Mouse (Mus musculus) heart, postnatal 0 days (tissue): ENCODE measurements around the gene Akap8. TPM values are rescaled to one million over a fixed set of nuclear protein-coding genes. Genes with fewer than 3 reads are reported as not detected.
A peak's percentile ranks its signal among the peaks of the same experiment; 100 is the strongest.

Experiments used
- ATAC-seq: fragments of 200-750 bp; cut with Nextera tagmentation; 2 replicates; pipeline ENCODE4 v1.8.0; 2017; ENCODE audit warnings: low read depth, moderate number of reproducible peaks, moderate library complexity; ENCODE audit not compliant: insufficient read depth
- DNase-seq: peaks from one replicate; pipeline ENCODE4 v3.0.0-alpha.2; 2016; ENCODE audit warnings: low spot score
- H3K27ac ChIP-seq: fragments of 300-500 bp; sonication (generic); 2 replicates; pipeline ENCODE4 v1.5.1; 2014; ENCODE audit warnings: low read depth, mild to moderate bottlenecking
- H3K27me3 ChIP-seq: fragments of 300-500 bp; sonication (generic); 2 replicates; pipeline ENCODE4 v1.6.1; 2014; ENCODE audit warnings: low read length, mixed read lengths; ENCODE audit not compliant: control insufficient read depth, insufficient read depth
- H3K36me3 ChIP-seq: fragments of 300-500 bp; sonication (generic); replicated peaks from 2 replicates; pipeline ENCODE4 v1.6.1; 2014; ENCODE audit warnings: low read length, mixed read lengths; ENCODE audit not compliant: control insufficient read depth, insufficient read depth
- H3K4me1 ChIP-seq: fragments of 300-500 bp; sonication (generic); 2 replicates; pipeline ENCODE4 v1.6.1; 2014; ENCODE audit warnings: antibody characterized with exemption; ENCODE audit not compliant: control insufficient read depth, insufficient read depth
- H3K4me2 ChIP-seq: fragments of 300-500 bp; sonication (generic); 2 replicates; pipeline ENCODE4 v1.6.1; 2014; ENCODE audit warnings: low read depth, mild to moderate bottlenecking, low read length, moderate library complexity
- H3K4me3 ChIP-seq: fragments of 300-500 bp; sonication (generic); 2 replicates; pipeline ENCODE4 v1.5.1; 2014; ENCODE audit warnings: low read depth, low read length
- H3K9ac ChIP-seq: fragments of 300-500 bp; sonication (generic); replicated peaks from 2 replicates; pipeline ENCODE4 v1.6.1; 2014; ENCODE audit warnings: low read depth, low read length, mixed read lengths
- H3K9me3 ChIP-seq: fragments of 300-500 bp; sonication (generic); replicated peaks from 2 replicates; pipeline ENCODE4 v1.6.1; 2016; ENCODE audit warnings: low read length; ENCODE audit not compliant: control insufficient read depth
- CTCF ChIP-seq: IDR thresholded peaks from 2 replicates; pipeline ENCODE4 v1.5.1; 2016; ENCODE audit warnings: antibody characterized with exemption, control low read depth, low read depth
- EP300 ChIP-seq: IDR thresholded peaks from 2 replicates; pipeline ENCODE4 v1.6.1; 2016; ENCODE audit warnings: antibody characterized with exemption, low read depth
- whole genome bisulfite sequencing: fragments of 180-500 bp; shearing (Covaris S2); extraction: QIAGEN DNeasy Blood & Tissue Kit; methylation state at CpG from one replicate; pipeline ENCODE4 v1.1.7; 2014; 5-methylcytosine and 5-hydroxymethylcytosine counted together
- polyA plus RNA-seq: library from polyadenylated mRNA; unstranded; fragments of >200 nt; fragmentation: Nextera tagmentation; extraction: Ambion mirVana; gene quantifications from 2 replicates; pipeline ENCODE4 v1.2.1, GENCODE M21; 2015
- total RNA-seq: library from RNA; depleted of rRNA; stranded (reverse); fragments of >200 nt; gene quantifications from 2 replicates; pipeline ENCODE4 v1.2.3, GENCODE M21; 2014; ENCODE audit warnings: low replicate concordance

Gene Akap8
- total and polyA plus RNA-seq, 2 experiments from 2014 or later: 40.2 to 110 TPM

GRCm38 (mm10) chr17:32298125-32298524 lies 22.9 kb downstream of the Akap8 start:
- ATAC-seq: no peak
- Histone ChIP-seq H3K27me3 (no peaks in the 10 kb centered on the region), H3K9me3 (no peaks in the 10 kb centered on the region), H3K4me2 (no peak overlapping the region), H3K36me3 (no peaks in the 10 kb centered on the region), H3K27ac (no peak overlapping the region), H3K4me3 (no peak overlapping the region), H3K4me1 (no peaks in the 10 kb centered on the region), H3K9ac (no peak overlapping the region)
- no peak for DNase-seq
- TF ChIP-seq EP300: no peak
- no peak for TF ChIP-seq CTCF
- 69% methylated on average over 1 of the region's 1 CpGs for WGBS

DNA sequence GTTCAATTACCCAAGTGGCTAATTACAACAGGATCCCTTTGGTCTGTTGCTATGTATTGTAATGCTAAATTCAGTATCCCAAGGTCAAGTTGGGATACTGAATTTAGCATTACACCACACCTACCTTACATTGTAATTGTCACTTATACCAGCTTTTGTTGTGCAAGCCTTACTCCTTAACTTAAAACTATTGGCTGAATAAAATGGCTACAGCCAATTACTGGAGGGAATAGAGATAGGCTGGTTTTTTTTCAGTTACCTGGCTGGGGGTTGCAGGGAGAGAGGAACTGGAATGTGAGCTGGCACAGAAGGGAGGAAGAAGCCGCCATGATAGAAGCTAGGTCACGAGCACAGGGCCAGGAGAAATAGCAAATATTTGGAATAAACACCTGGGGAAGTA lies 25.1 kb downstream of the Akap8 start:
- TF ChIP-seq EP300 (no peak), CTCF (no peak)
- Histone ChIP-seq H3K9me3 (no peaks in the 10 kb centered on the region), H3K4me2 (no peak overlapping the region), H3K36me3 (no peaks in the 10 kb centered on the region), H3K27ac (no peak overlapping the region), H3K4me3 (no peak overlapping the region), H3K27me3 (no peaks in the 10 kb centered on the region), H3K4me1 (no peaks in the 10 kb centered on the region), H3K9ac (no peak overlapping the region)
- no peak for ATAC-seq
- 80% methylated on average over 2 of the region's 2 CpGs for WGBS
- no peak for DNase-seq

DNA sequence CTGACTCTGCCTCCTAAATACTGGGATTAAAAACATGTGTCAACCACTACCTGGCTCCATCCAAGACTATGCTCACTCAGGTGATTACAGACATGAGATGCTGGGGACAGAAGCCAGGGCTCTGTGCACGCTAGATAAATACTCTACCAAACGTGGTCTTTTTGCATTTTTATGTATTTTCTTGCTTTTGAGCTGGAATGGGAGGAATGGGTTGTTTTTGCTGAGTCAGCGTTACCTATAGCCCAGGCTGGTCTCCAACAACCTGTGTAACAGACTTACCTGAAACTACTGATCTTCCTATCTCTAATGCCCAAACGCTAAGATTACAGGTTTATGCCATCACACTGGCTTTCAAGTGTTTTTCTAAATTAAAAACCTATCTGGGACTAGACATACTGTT lies 25.9 kb downstream of the Akap8 start:
- Histone ChIP-seq H3K27ac (no peak overlapping the region), H3K36me3 (no peaks in the 10 kb centered on the region), H3K9ac (no peak overlapping the region), H3K4me3 (no peak overlapping the region), H3K4me1 (no peaks in the 10 kb centered on the region), H3K4me2 (no peak overlapping the region), H3K27me3 (no peaks in the 10 kb centered on the region), H3K9me3 (no peaks in the 10 kb centered on the region)
- no peak for DNase-seq
- WGBS: 69% methylated on average over 4 of the region's 4 CpGs
- no peak for ATAC-seq
- TF ChIP-seq EP300: no peak
- TF ChIP-seq CTCF: no peak

- Histone ChIP-seq H3K27me3 (no peaks in the 10 kb centered on the region), H3K4me3 (peak overlapping the region; percentile 82), H3K4me1 (peaks cover 23% of the 10 kb centered on the region), H3K9me3 (no peaks in the 10 kb centered on the region), H3K4me2 (peak overlapping the region; percentile 80), H3K36me3 (no peaks in the 10 kb centered on the region), H3K27ac (peak overlapping the region; percentile 98), H3K9ac (peak overlapping the region; percentile 92)
- no peak for DNase-seq
- 44% methylated on average over 6 of the region's 6 CpGs for whole genome bisulfite sequencing
- TF ChIP-seq CTCF (no peak), EP300 (no peak)
- ATAC-seq: no peak
Observed at GRCm38 (mm10) chr17:32285138-32285670, 35.8 kb downstream of the Akap8 start.

DNA sequence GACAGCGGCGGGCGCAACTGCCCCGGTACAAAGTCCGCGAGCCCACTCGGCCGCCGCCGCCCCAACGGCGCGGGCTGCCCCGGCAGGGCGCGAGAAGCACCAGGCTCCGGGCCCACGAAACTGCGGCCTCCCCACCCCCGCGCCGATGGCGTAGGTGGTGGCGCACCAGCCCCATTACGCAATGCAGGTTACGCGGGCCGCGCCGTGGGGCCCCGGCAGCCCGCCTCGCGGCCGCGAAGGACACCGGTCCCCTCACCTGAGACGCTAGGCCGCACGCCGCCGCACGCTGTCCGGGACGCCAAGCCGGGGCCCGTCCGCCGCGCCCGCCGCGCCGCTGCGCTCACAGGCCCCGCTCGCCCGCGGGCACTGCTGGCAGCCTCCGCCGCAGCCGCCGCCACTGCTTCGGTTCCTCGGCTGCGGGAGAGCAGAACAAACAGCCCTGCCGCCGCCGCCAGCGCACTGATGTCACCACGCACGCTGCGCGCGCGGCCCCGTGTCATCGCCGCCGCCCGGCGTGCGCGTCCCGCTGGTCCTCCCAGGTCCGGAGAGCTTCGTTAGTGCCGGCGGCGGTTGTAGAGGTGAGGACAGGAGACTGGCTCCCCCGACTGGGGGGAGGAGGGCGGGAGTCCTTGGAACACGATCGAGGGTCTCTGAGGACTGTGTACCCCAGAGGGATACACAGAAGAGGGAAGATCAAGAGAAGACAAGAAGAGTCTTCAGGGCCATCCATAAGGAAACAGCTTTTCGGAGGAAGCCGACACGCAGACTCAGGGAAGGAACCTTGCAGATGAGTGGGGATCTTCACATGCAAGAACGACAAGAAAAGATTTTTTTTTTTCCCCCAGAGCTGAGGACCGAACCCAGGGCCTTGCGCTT lies 36.5 kb downstream of the Akap8 start, which contains the start of gene Brd4:
TSS of gene Brd4 (minus strand) at position 461 of the 876 bp plus-strand sequence.
- under 1% methylated on average over 93 of the region's 100 CpGs for WGBS

More for the DNA sequence above, 36.5 kb downstream of the Akap8 start, which contains the start of gene Brd4:
- peak within 1 kb of the TSS; percentile 82 for H3K4me3 ChIP-seq
- peak within 1 kb of the TSS; percentile 80 for H3K4me2 ChIP-seq
- H3K4me1 ChIP-seq: peaks cover 23% of the 10 kb centered on the region
- H3K36me3 ChIP-seq: no peaks in the 10 kb centered on the region
- TF ChIP-seq EP300 (no peak), CTCF (no peak)
- H3K9ac ChIP-seq: peak within 1 kb of the TSS; percentile 92
- peak; percentile 88 for ATAC-seq
- no peaks in the 10 kb centered on the region for H3K9me3 ChIP-seq
- H3K27me3 ChIP-seq: no peaks in the 10 kb centered on the region
- DNase-seq: peak; percentile 91
- H3K27ac ChIP-seq: peak within 1 kb of the TSS; percentile 98
